Mouse (Mus musculus) heart, postnatal 0 days (tissue): Measurements from ENCODE around the gene Dmac1.

Experiments used
- CTCF ChIP-seq: IDR thresholded peaks from 2 replicates; pipeline ENCODE4 v1.5.1; 2016; ENCODE audit warnings: antibody characterized with exemption, control low read depth, low read depth
- EP300 ChIP-seq: IDR thresholded peaks from 2 replicates; pipeline ENCODE4 v1.6.1; 2016; ENCODE audit warnings: antibody characterized with exemption, low read depth

GRCm38 (mm10) chr4:75277467-75278196, 473 bp downstream of the Dmac1 start:
- TF ChIP-seq CTCF, result no peak
- no peak for TF ChIP-seq EP300
